Mouse (Mus musculus) C2C12 (cell line): ENCODE measurements around the gene Banf2. TPM values are rescaled to one million over a fixed set of nuclear protein-coding genes. Genes with fewer than 3 reads are reported as not detected.

Experiments
- H3K27me3 ChIP-seq: one replicate; pipeline ENCODE4 v1.6.1; 2011; ENCODE audit not compliant: control insufficient read depth, insufficient read depth, insufficient read length
- H3K36me3 ChIP-seq: one replicate; pipeline ENCODE4 v1.6.1; 2011; ENCODE audit not compliant: control insufficient read depth, insufficient read depth
- H3K4me3 ChIP-seq: one replicate; pipeline ENCODE4 v1.5.1; 2011; ENCODE audit warnings: mild to moderate bottlenecking, control low read depth; ENCODE audit not compliant: poor library complexity, insufficient read depth, severe bottlenecking
- H3K79me2 ChIP-seq: one replicate; pipeline ENCODE4 v1.6.1; 2011; ENCODE audit not compliant: control insufficient read depth, insufficient read depth
- H3K79me3 ChIP-seq: one replicate; pipeline ENCODE4 v1.6.1; 2011; ENCODE audit warnings: low read depth, control low read depth
- H3ac ChIP-seq: one replicate; pipeline ENCODE3; 2011; ENCODE audit warnings: low read depth; ENCODE audit not compliant: control insufficient read depth, insufficient read length
- CEBPB ChIP-seq: IDR thresholded peaks from one replicate; pipeline ENCODE4 v1.6.1; 2011; ENCODE audit warnings: low read depth, mild to moderate bottlenecking, control low read depth, moderate library complexity
- CTCF ChIP-seq: IDR thresholded peaks from one replicate; pipeline ENCODE4 v1.5.1; 2011; ENCODE audit not compliant: control insufficient read depth, insufficient read depth, insufficient read length
- FOSL1 ChIP-seq: IDR thresholded peaks from one replicate; pipeline ENCODE4 v1.8.0; 2011; ENCODE audit warnings: mild to moderate bottlenecking, low read length; ENCODE audit not compliant: poor library complexity, insufficient read depth, severe bottlenecking
- MAX ChIP-seq: IDR thresholded peaks from one replicate; pipeline ENCODE4 v1.6.1; 2011; ENCODE audit warnings: mild to moderate bottlenecking, control low read depth
- MYOD1 ChIP-seq: IDR thresholded peaks from one replicate; pipeline ENCODE4 v1.6.1; 2011; ENCODE audit warnings: low read depth; ENCODE audit not compliant: control insufficient read depth, insufficient read length
- MYOG ChIP-seq: IDR thresholded peaks from one replicate; pipeline ENCODE4 v1.6.1; 2011; ENCODE audit not compliant: control insufficient read depth, insufficient read length; ENCODE audit errors: extremely low read depth
- USF1 ChIP-seq: IDR thresholded peaks from one replicate; pipeline ENCODE4 v1.6.1; 2011; ENCODE audit warnings: low read depth, mild to moderate bottlenecking, control low read depth, moderate library complexity
- polyA plus RNA-seq: library from polyadenylated mRNA; unstranded; fragments of >200 nt; fragmentation: generic; extraction: Trizol; gene quantifications from one replicate; pipeline ENCODE4 v1.2.1, GENCODE M21; 2012; ENCODE audit warnings: missing spikeins

Gene Banf2
- polyA plus RNA-seq, 1 experiment, result not detected

DNA sequence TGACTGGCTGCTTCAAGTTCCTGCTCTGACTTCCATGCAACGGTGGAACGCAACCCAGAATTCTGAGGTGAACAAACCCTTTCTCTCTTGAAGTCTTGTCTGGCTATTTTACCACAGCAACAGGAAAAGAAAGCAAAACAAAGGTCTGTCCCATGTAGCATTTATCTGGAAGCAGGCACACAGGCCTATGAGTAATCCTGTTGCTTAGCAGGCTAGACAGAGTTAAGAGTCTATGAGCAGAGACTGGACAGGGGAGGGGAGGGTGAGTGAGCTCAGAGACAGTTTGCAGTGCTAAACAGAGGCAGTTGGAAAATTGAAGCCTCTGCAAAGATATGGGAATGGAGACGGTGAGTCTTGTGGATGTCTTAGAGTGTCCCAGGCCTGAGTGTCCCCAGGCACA is 75.5 kb downstream of the Banf2 start:
- H3K79me2 ChIP-seq, result no peaks in the 10 kb centered on the region
- TF ChIP-seq MYOG (no peak), USF1 (no peak), FOSL1 (no peak), CTCF (no peak), MYOD1 (no peak), CEBPB (no peak), MAX (no peak)
- no peak overlapping the region for H3ac ChIP-seq
- no peaks in the 10 kb centered on the region for H3K36me3 ChIP-seq
- no peaks in the 10 kb centered on the region for H3K79me3 ChIP-seq
- H3K27me3 ChIP-seq, result no peaks in the 10 kb centered on the region
- no peak overlapping the region for H3K4me3 ChIP-seq

- H3K36me3 ChIP-seq, result no peaks in the 10 kb centered on the region
- no peaks in the 10 kb centered on the region for H3K79me2 ChIP-seq
- H3K79me3 ChIP-seq, result no peaks in the 10 kb centered on the region
- no peaks in the 10 kb centered on the region for H3K27me3 ChIP-seq
- TF ChIP-seq MAX (no peak), CTCF (no peak), MYOG (no peak), CEBPB (no peak), FOSL1 (no peak), USF1 (no peak), MYOD1 (no peak)
- H3K4me3 ChIP-seq, result no peak overlapping the region
- no peak overlapping the region for H3ac ChIP-seq
Measured at GRCm38 (mm10) chr2:144111966-144112365, 79.1 kb downstream of the Banf2 start.

- no peaks in the 10 kb centered on the region for H3K79me3 ChIP-seq
- no peaks in the 10 kb centered on the region for H3K27me3 ChIP-seq
- no peaks in the 10 kb centered on the region for H3K79me2 ChIP-seq
- H3K36me3 ChIP-seq, result no peaks in the 10 kb centered on the region
- TF ChIP-seq MAX (no peak), CTCF (no peak), MYOD1 (no peak), USF1 (no peak), CEBPB (no peak), FOSL1 (no peak), MYOG (no peak)
- no peak overlapping the region for H3K4me3 ChIP-seq
- H3ac ChIP-seq, result no peak overlapping the region
Measured at GRCm38 (mm10) chr2:144112666-144113065, 79.8 kb downstream of the Banf2 start.

DNA sequence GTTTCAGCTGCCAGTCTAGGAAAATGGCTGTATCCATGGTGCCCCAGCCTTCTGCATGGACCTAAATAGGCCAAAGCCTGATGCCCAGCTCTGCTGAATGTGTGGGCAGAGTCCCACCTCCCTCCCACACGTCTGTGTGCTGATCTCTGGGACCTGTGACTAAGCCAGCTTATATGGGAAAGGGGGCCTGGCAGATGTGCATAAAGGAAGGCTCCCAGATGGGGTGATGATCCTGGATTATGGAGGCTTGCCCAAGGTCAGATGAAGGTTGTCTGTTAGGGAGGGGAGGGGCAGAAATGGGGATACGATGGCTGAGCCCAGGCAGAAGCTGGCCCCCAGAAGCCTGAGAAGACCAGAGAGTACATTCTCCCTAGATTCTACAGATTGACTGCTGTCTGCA is 85.2 kb downstream of the Banf2 start:
- Histone ChIP-seq H3K27me3 (no peaks in the 10 kb centered on the region), H3K79me3 (no peaks in the 10 kb centered on the region), H3K79me2 (no peaks in the 10 kb centered on the region), H3ac (no peak overlapping the region), H3K4me3 (no peak overlapping the region), H3K36me3 (no peaks in the 10 kb centered on the region)
- TF ChIP-seq MAX, result no peak
- no peak for TF ChIP-seq MYOD1
- no peak for TF ChIP-seq MYOG
- TF ChIP-seq USF1, result no peak
- no peak for TF ChIP-seq FOSL1
- no peak for TF ChIP-seq CTCF
- TF ChIP-seq CEBPB, result no peak

DNA sequence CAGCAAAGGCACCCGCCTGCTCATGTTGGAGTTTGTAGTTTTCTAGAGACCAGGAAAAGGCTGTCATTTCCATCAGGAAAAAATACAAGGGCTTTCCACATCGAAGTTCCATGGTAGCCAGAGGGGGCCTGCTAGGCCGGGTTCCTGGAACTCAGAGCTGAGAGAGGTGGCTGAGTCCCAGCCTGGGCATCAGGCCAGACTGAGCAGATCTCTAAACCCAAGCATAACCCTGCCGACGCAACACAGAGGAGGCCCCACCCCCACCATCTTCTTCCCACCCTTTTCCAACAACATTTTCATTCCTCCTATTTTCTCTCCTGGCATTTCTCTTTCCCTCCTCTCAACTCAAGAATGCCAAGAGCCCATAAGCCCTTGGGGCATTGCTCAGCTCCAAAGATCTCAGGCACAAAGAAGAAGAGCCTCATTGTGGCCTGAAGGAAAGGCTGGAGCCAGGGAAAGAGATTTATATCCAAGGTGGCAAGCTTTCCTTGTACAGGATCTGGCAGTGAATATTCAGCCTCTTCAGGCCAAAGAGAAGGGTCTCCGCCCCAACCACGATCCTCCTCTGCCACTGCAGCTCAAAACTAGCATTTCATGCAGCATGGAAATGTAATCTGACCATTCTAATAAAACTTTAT is 87.4 kb downstream of the Banf2 start:
- Histone ChIP-seq H3K36me3 (no peaks in the 10 kb centered on the region), H3K79me2 (no peaks in the 10 kb centered on the region), H3K27me3 (no peaks in the 10 kb centered on the region), H3K4me3 (no peak overlapping the region), H3K79me3 (no peaks in the 10 kb centered on the region), H3ac (no peak overlapping the region)
- TF ChIP-seq MYOD1, result no peak
- TF ChIP-seq FOSL1, result no peak
- TF ChIP-seq MAX, result no peak
- no peak for TF ChIP-seq USF1
- TF ChIP-seq CTCF, result no peak
- no peak for TF ChIP-seq MYOG
- no peak for TF ChIP-seq CEBPB

- Histone ChIP-seq H3K4me3 (no peak overlapping the region), H3K27me3 (no peaks in the 10 kb centered on the region), H3K36me3 (no peaks in the 10 kb centered on the region), H3K79me3 (no peaks in the 10 kb centered on the region), H3K79me2 (no peaks in the 10 kb centered on the region), H3ac (no peak overlapping the region)
- TF ChIP-seq MYOD1, result no peak
- TF ChIP-seq MAX, result no peak
- TF ChIP-seq MYOG, result no peak
- no peak for TF ChIP-seq USF1
- TF ChIP-seq CEBPB, result no peak
- no peak for TF ChIP-seq CTCF
- no peak for TF ChIP-seq FOSL1
Measured at GRCm38 (mm10) chr2:144122068-144122467, 89.2 kb downstream of the Banf2 start.
